Mouse (Mus musculus) thymus, adult 2 months (tissue): ENCODE data around the gene Zdhhc4.

Experiments
- CTCF ChIP-seq: fragments of 200-500 bp; IDR thresholded peaks from 2 replicates; pipeline ENCODE4 v1.5.1; 2012; ENCODE audit warnings: mild to moderate bottlenecking, control low read depth, low read length, moderate library complexity, borderline replicate concordance; ENCODE audit not compliant: control insufficient read depth, poor library complexity, insufficient read depth; ENCODE audit errors: extremely low read depth
- POLR2A ChIP-seq: fragments of 200-500 bp; IDR thresholded peaks from 2 replicates; pipeline ENCODE4 v1.6.1; 2012; ENCODE audit warnings: mild to moderate bottlenecking, low read length, control low read depth, moderate library complexity; ENCODE audit not compliant: control insufficient read depth, poor library complexity, insufficient read depth; ENCODE audit errors: extremely low read depth

DNA sequence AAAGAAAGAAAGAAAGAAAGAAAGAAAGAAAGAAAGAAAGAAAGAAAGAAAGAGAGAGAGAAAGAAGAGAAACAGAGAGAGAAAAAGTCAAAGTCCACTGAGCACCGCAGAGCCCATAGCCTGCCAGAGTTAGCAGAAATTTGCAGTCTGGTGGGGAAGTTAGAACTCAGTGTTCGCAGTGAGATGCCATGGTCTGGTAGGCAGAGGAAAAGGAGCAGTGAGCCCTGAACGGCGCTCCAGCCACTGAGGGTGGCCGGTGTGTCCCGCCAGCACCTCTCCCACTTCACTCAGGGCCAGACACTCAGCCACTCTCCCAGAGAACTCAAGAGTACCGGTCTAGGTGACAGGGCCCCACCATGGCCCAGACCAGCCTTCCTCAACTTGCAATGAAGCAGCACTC lies 24.8 kb downstream of the Zdhhc4 start:
- TF ChIP-seq CTCF (no peak), POLR2A (no peak)
